Mouse (Mus musculus): ENCODE results near the gene Rlbp1. TPM values are rescaled to one million over a fixed set of nuclear protein-coding genes. Genes with fewer than 3 reads are reported as not detected.

Gene Rlbp1
- polyA plus RNA-seq, 1 experiment from 2014 or later: 23.4 TPM

GRCm38 (mm10) chr7:79397446-79397963 is 10.7 kb upstream of the Rlbp1 start:
- 40% methylated on average over 10 of the region's 10 CpGs for WGBS
- peak; percentile 14; the same call in 1 of the 2 replicates for ATAC-seq (ENCODE audit: low read depth)
- peaks cover 1% of the 10 kb centered on the region; the same call in 1 of the 2 replicates for H3K4me1 ChIP-seq (ENCODE audit: control insufficient read depth, insufficient read depth, low read length)
- no peaks in the 10 kb centered on the region for H3K36me3 ChIP-seq (ENCODE audit: control insufficient read depth, insufficient read depth, low read length)
- no peaks in the 10 kb centered on the region for H3K9me3 ChIP-seq (ENCODE audit: control insufficient read depth, low read length)
- H3K4me2 ChIP-seq (ENCODE audit: low read depth, low read length): no peak overlapping the region
- no peaks in the 10 kb centered on the region for H3K27me3 ChIP-seq (ENCODE audit: control insufficient read depth, insufficient read depth, low read length)
- no peak overlapping the region for H3K9ac ChIP-seq (replicated peaks; ENCODE audit: low read depth, low read length)
- no peak overlapping the region for H3K27ac ChIP-seq (ENCODE audit: low read depth, low read length)
- no peak overlapping the region for H3K4me3 ChIP-seq (ENCODE audit: low read depth, low read length)

GRCm38 (mm10) chr7:79395186-79395585 is 8.3 kb upstream of the Rlbp1 start:
- no peak for ATAC-seq (ENCODE audit: low read depth)
- Histone ChIP-seq H3K9me3 (ENCODE audit: control insufficient read depth, low read length) (no peaks in the 10 kb centered on the region), H3K9ac (replicated peaks; ENCODE audit: low read depth, low read length) (no peak overlapping the region), H3K27me3 (ENCODE audit: control insufficient read depth, insufficient read depth, low read length) (no peaks in the 10 kb centered on the region), H3K4me3 (ENCODE audit: low read depth, low read length) (no peak overlapping the region), H3K27ac (ENCODE audit: low read depth, low read length) (no peak overlapping the region), H3K36me3 (ENCODE audit: control insufficient read depth, insufficient read depth, low read length) (no peaks in the 10 kb centered on the region), H3K4me2 (ENCODE audit: low read depth, low read length) (no peak overlapping the region), H3K4me1 (ENCODE audit: control insufficient read depth, insufficient read depth, low read length) (peaks cover 4% of the 10 kb centered on the region; the same call in 1 of the 2 replicates)
- WGBS: 93% methylated on average over 7 of the region's 7 CpGs

- no peaks in the 10 kb centered on the region for H3K27me3 ChIP-seq (ENCODE audit: control insufficient read depth, insufficient read depth, low read length)
- no peak overlapping the region for H3K4me3 ChIP-seq (ENCODE audit: low read depth, low read length)
- 66% methylated on average over 7 of the region's 7 CpGs for WGBS
- H3K9me3 ChIP-seq (ENCODE audit: control insufficient read depth, low read length): no peaks in the 10 kb centered on the region
- no peak overlapping the region for H3K4me2 ChIP-seq (ENCODE audit: low read depth, low read length)
- no peak overlapping the region for H3K27ac ChIP-seq (ENCODE audit: low read depth, low read length)
- no peak overlapping the region for H3K9ac ChIP-seq (replicated peaks; ENCODE audit: low read depth, low read length)
- peaks cover 4% of the 10 kb centered on the region; the same call in 1 of the 2 replicates for H3K4me1 ChIP-seq (ENCODE audit: control insufficient read depth, insufficient read depth, low read length)
- no peaks in the 10 kb centered on the region for H3K36me3 ChIP-seq (ENCODE audit: control insufficient read depth, insufficient read depth, low read length)
- no peak for ATAC-seq (ENCODE audit: low read depth)
Observed at GRCm38 (mm10) chr7:79394666-79395065, 7.8 kb upstream of the Rlbp1 start.

- peaks cover 4% of the 10 kb centered on the region; the same call in 1 of the 2 replicates for H3K4me1 ChIP-seq (ENCODE audit: control insufficient read depth, insufficient read depth, low read length)
- H3K36me3 ChIP-seq (ENCODE audit: control insufficient read depth, insufficient read depth, low read length): no peaks in the 10 kb centered on the region
- no peak overlapping the region for H3K9ac ChIP-seq (replicated peaks; ENCODE audit: low read depth, low read length)
- no peak overlapping the region for H3K4me2 ChIP-seq (ENCODE audit: low read depth, low read length)
- 96% methylated on average over 7 of the region's 7 CpGs for WGBS
- ATAC-seq (ENCODE audit: low read depth): no peak
- no peaks in the 10 kb centered on the region for H3K27me3 ChIP-seq (ENCODE audit: control insufficient read depth, insufficient read depth, low read length)
- H3K4me3 ChIP-seq (ENCODE audit: low read depth, low read length): no peak overlapping the region
- H3K27ac ChIP-seq (ENCODE audit: low read depth, low read length): no peak overlapping the region
- H3K9me3 ChIP-seq (ENCODE audit: control insufficient read depth, low read length): no peaks in the 10 kb centered on the region
Observed at GRCm38 (mm10) chr7:79393924-79394323, 7.1 kb upstream of the Rlbp1 start.

GRCm38 (mm10) chr7:79392860-79393513 is 6.1 kb upstream of the Rlbp1 start:
- ATAC-seq (ENCODE audit: low read depth): no peak
- WGBS: 65% methylated on average over 9 of the region's 9 CpGs
- Histone ChIP-seq H3K27ac (ENCODE audit: low read depth, low read length) (no peak overlapping the region), H3K4me3 (ENCODE audit: low read depth, low read length) (peak overlapping the region; percentile 43; the same call in 1 of the 2 replicates), H3K9me3 (ENCODE audit: control insufficient read depth, low read length) (no peaks in the 10 kb centered on the region), H3K36me3 (ENCODE audit: control insufficient read depth, insufficient read depth, low read length) (no peaks in the 10 kb centered on the region), H3K4me1 (ENCODE audit: control insufficient read depth, insufficient read depth, low read length) (peaks cover 4% of the 10 kb centered on the region; the same call in 1 of the 2 replicates), H3K27me3 (ENCODE audit: control insufficient read depth, insufficient read depth, low read length) (no peaks in the 10 kb centered on the region), H3K4me2 (ENCODE audit: low read depth, low read length) (peak overlapping the region; percentile 89; the same call in 1 of the 2 replicates), H3K9ac (replicated peaks; ENCODE audit: low read depth, low read length) (no peak overlapping the region)

GRCm38 (mm10) chr7:79391883-79392649 is 5.2 kb upstream of the Rlbp1 start, which contains the start of gene Fanci:
Gene Fanci, plus strand, starts transcription at chr7:79391929.
- peak; percentile 90 for ATAC-seq (ENCODE audit: low read depth)

GRCm38 (mm10) chr7:79391471-79391870 is 4.6 kb upstream of the Rlbp1 start:
- H3K9ac ChIP-seq (replicated peaks; ENCODE audit: low read depth, low read length): peak overlapping the region; percentile 57; the same call in 1 of the 2 replicates
- H3K36me3 ChIP-seq (ENCODE audit: control insufficient read depth, insufficient read depth, low read length): no peaks in the 10 kb centered on the region
- WGBS: 13% methylated on average over 3 of the region's 3 CpGs
- peaks cover 4% of the 10 kb centered on the region; the same call in 1 of the 2 replicates for H3K4me1 ChIP-seq (ENCODE audit: control insufficient read depth, insufficient read depth, low read length)
- H3K27me3 ChIP-seq (ENCODE audit: control insufficient read depth, insufficient read depth, low read length): no peaks in the 10 kb centered on the region
- peak overlapping the region; percentile 89 for H3K4me2 ChIP-seq (ENCODE audit: low read depth, low read length)
- H3K9me3 ChIP-seq (ENCODE audit: control insufficient read depth, low read length): no peaks in the 10 kb centered on the region
- no peak overlapping the region; the same call in 1 of the 2 replicates for H3K27ac ChIP-seq (ENCODE audit: low read depth, low read length)
- peak; percentile 20 for ATAC-seq (ENCODE audit: low read depth)
- H3K4me3 ChIP-seq (ENCODE audit: low read depth, low read length): peak overlapping the region; percentile 43

More at GRCm38 (mm10) chr7:79391883-79392649, 5.2 kb upstream of the Rlbp1 start, which contains the start of gene Fanci:
- peak within 1 kb of the TSS; percentile 57 for H3K9ac ChIP-seq (replicated peaks; ENCODE audit: low read depth, low read length)
- H3K27ac ChIP-seq (ENCODE audit: low read depth, low read length): peak within 1 kb of the TSS; percentile 65; the same call in 1 of the 2 replicates
- under 1% methylated on average over 44 of the region's 44 CpGs for WGBS
- peak within 1 kb of the TSS; percentile 43 for H3K4me3 ChIP-seq (ENCODE audit: low read depth, low read length)
- H3K9me3 ChIP-seq (ENCODE audit: control insufficient read depth, low read length): no peaks in the 10 kb centered on the region
- peak within 1 kb of the TSS; percentile 89 for H3K4me2 ChIP-seq (ENCODE audit: low read depth, low read length)
- no peaks in the 10 kb centered on the region for H3K36me3 ChIP-seq (ENCODE audit: control insufficient read depth, insufficient read depth, low read length)
- H3K27me3 ChIP-seq (ENCODE audit: control insufficient read depth, insufficient read depth, low read length): no peaks in the 10 kb centered on the region
- H3K4me1 ChIP-seq (ENCODE audit: control insufficient read depth, insufficient read depth, low read length): peaks cover 4% of the 10 kb centered on the region; the same call in 1 of the 2 replicates

GRCm38 (mm10) chr7:79390141-79390708 is 3.4 kb upstream of the Rlbp1 start:
- H3K9me3 ChIP-seq (ENCODE audit: control insufficient read depth, low read length): no peaks in the 10 kb centered on the region
- no peak overlapping the region for H3K4me3 ChIP-seq (ENCODE audit: low read depth, low read length)
- no peaks in the 10 kb centered on the region for H3K27me3 ChIP-seq (ENCODE audit: control insufficient read depth, insufficient read depth, low read length)
- H3K4me2 ChIP-seq (ENCODE audit: low read depth, low read length): no peak overlapping the region
- no peak for ATAC-seq (ENCODE audit: low read depth)
- no peaks in the 10 kb centered on the region for H3K36me3 ChIP-seq (ENCODE audit: control insufficient read depth, insufficient read depth, low read length)
- no peak overlapping the region for H3K9ac ChIP-seq (replicated peaks; ENCODE audit: low read depth, low read length)
- no peak overlapping the region for H3K27ac ChIP-seq (ENCODE audit: low read depth, low read length)
- H3K4me1 ChIP-seq (ENCODE audit: control insufficient read depth, insufficient read depth, low read length): peaks cover 4% of the 10 kb centered on the region; the same call in 1 of the 2 replicates
- 75% methylated on average over 5 of the region's 5 CpGs for WGBS

Data from neural tube, embryonic 14.5 days (tissue).